Mouse (Mus musculus) lung, postnatal 0 days (tissue): ENCODE measurements around the gene Ccdc153.

ENCODE experiments used
- CTCF ChIP-seq: IDR thresholded peaks from 2 replicates; pipeline ENCODE4 v1.5.1; 2016; ENCODE audit warnings: antibody characterized with exemption, mild to moderate bottlenecking
- EP300 ChIP-seq: IDR thresholded peaks from 2 replicates; pipeline ENCODE4 v1.6.1; 2016; ENCODE audit warnings: antibody characterized with exemption, mild to moderate bottlenecking, control low read depth

DNA sequence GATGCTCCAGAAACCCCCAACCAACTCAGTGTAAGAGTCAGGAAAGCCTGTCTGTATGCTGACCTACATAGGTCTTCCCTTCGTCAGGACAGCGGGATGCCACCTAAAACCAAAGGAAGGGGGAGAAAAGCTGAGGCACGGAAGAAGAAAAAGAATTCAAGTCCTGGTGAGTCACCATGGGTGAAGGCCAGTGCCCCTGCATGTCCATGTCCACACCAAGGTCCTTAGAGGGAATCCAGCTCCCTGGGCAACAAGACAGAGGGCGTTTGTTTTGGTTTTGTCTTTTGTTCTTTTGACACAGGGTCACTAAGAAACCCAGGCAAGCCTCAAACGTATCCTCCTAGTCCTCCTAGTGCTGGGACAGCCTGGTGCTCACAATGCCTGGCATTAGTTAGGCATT, 435 bp downstream of the Ccdc153 start:
- TF ChIP-seq CTCF = no peak
- TF ChIP-seq EP300 = no peak
